Mouse (Mus musculus) retina, embryonic 14.5 days (tissue): ENCODE measurements around the gene Cbarp.
"Not testable (repeated sequence)": the region's sequence is repeated elsewhere in the genome, so short reads cannot be mapped to it uniquely, and the experiment has no call there.

Source experiments
- DNase-seq: peaks from one replicate; pipeline ENCODE4 v3.0.0-alpha.2; 2015; ENCODE audit warnings: low spot score

Gene Cbarp

GRCm38 (mm10) chr10:80170052-80170451, 29.4 kb upstream of the Cbarp start:
- no peak for DNase-seq

GRCm38 (mm10) chr10:80169651-80170050, 29.0 kb upstream of the Cbarp start:
- DNase-seq = no peak

- DNase-seq = no peak
Measured at GRCm38 (mm10) chr10:80169070-80169469, 28.4 kb upstream of the Cbarp start.

- peak; percentile 94 for DNase-seq
Measured at GRCm38 (mm10) chr10:80168038-80168661, 27.5 kb upstream of the Cbarp start.

GRCm38 (mm10) chr10:80167460-80168037, 26.9 kb upstream of the Cbarp start:
- DNase-seq = peak; percentile 100

DNA sequence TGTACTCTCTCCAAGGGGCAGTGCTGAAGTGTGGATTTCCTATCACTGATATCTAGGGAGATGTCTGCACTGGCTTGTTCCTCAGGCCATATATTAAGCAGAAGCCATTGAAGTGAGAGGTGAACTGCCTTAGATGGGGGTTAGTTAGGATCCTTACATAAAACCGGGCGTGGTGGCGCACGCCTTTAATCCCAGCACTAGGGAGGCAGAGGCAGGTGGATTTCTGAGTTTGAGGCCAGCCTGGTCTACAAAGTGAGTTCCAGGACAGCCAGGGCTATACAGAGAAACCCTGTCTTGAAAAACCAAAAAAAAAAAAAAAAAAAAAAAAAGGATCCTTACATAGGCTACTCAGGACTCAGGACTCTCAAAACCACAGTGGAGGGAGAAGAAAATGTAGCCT, 25.5 kb upstream of the Cbarp start:
- not testable (repeated sequence) for DNase-seq

GRCm38 (mm10) chr10:80165392-80166128, 24.9 kb upstream of the Cbarp start, which contains the start of gene Cirbp:
Gene Cirbp (plus strand): TSS chr10:80165985.
- peak; percentile 71 for DNase-seq

DNA sequence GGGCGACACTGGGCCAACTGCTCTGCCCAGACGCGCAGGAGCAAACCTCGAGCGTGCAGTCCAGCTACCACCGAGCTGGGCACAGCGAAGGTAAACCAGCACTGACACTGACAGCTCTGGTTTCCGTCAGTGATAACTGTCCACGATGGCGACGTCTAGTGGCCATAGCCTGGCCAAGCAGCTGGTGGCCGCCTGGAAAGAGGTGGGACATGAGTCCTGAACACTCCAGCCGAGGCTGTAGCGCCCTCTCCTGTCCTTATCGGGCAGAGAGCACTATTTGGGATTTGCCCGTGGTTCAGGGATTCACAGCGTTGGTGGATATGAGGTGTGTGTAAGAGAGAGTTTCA, 24.3 kb upstream of the Cbarp start:
- DNase-seq = peak; percentile 99

DNA sequence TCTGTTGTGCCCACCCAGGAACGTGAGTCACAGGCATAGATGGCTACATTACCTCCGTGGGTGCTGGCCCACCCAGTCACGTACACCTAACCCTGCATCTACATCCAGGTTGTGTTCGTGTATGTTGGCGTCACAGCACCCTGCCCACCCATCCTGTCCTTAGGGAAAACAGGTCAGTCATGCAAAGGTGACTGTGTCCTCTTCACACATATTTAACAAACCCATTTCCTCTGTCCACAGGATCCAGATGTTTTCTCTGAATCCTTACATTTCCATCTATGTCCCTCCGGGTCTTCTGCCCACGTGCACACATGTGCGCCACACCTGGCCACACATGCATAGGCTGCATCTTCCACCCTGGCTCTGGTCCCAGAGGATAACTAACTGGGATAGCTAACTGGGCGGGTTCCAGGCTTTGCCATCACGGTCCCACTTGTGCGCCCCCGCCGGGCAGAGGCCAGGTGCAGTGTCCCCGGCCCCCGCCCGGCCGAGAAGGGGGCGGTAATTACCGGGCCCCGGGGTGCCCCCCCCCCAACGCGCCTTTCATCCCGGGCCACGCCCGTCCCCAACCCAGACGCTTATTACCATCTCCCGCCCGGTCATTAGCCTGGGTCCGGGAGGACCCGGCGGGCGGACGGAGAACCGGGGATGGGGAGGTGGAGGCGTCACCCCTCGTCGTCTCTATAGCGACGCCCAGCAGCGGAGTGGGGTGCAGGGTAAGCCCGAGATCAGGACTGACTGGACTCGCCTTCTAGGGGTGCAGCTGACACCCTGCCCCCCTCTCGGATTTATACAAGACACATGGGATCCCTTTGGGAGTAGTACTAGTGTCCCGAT, 23.7 kb upstream of the Cbarp start:
- no peak for DNase-seq

DNA sequence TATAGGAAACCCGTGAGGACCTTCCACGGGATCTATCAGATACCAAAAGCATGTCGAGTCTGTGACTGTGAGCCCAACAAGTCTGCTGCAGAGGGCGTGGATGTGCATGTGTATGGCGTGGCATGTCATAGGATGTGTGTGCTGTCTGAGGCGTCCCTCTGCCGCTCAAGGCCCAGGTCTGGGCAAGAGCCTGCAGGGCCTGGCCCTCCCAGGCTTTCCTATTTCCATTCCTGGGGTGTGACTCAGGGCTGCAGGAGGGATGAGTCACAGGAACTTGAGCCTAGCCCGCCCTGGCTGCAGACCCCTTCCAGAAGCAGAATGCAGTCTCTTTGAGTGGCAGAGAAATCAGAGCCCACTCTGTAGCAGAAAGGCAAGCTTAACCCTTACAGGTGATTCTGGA, 23.1 kb upstream of the Cbarp start:
- DNase-seq = no peak

GRCm38 (mm10) chr10:80162716-80163299, 22.2 kb upstream of the Cbarp start:
- DNase-seq = no peak

DNA sequence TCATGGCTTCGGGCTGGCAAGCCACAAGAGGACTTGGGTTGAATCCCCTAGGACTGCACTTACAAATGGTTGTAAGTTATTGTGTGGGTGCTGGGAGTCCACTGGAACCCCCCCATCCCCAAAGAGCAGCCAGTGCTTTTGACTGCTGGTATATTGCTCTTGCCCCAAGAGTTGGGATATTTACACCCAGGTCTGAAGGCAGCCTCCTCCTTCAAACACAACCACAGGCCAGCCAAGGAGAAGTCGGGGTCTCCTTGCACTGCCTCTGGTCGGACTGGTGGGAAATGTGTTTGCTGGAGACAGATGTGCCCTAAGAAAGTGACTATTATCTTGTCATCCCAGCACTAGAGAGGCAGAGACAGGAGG, 21.6 kb upstream of the Cbarp start:
- no peak for DNase-seq

DNA sequence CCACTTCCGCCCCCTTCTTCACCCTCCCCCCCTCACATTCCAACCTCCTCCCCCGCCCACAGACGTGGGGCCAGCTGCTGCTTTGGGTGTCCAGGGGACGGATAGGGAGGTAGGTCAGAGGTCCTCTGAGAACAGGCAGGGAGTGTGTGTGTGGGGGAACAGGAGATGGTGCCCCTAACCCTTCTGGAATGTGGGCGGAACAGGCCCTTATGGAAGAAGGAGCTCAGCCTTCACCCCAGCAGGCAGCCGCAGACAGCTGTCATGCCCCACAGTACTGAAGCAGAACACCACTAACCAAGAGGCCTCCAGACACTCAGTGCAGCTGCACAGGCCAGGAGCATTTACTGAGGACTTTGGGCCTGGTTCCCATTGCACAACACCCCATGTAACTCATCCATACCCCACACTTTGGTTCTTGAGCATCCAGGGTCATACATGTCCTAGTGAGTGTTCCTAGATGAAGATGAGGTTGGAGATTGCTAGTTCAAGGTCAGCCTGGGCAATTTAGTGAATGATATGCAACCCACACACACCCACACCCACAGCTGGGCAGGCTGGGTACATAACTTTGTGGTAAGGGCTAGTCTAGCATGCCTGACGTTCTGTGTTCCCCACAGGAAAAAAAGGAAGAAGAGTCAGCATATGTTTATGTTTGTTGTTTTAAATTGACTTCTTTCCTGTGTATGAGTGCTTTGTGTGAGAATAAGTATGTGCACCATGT, 21.0 kb upstream of the Cbarp start:
- peak; percentile 56 for DNase-seq

GRCm38 (mm10) chr10:80160455-80161371, 20.1 kb upstream of the Cbarp start:
- peak; percentile 76 for DNase-seq

DNA sequence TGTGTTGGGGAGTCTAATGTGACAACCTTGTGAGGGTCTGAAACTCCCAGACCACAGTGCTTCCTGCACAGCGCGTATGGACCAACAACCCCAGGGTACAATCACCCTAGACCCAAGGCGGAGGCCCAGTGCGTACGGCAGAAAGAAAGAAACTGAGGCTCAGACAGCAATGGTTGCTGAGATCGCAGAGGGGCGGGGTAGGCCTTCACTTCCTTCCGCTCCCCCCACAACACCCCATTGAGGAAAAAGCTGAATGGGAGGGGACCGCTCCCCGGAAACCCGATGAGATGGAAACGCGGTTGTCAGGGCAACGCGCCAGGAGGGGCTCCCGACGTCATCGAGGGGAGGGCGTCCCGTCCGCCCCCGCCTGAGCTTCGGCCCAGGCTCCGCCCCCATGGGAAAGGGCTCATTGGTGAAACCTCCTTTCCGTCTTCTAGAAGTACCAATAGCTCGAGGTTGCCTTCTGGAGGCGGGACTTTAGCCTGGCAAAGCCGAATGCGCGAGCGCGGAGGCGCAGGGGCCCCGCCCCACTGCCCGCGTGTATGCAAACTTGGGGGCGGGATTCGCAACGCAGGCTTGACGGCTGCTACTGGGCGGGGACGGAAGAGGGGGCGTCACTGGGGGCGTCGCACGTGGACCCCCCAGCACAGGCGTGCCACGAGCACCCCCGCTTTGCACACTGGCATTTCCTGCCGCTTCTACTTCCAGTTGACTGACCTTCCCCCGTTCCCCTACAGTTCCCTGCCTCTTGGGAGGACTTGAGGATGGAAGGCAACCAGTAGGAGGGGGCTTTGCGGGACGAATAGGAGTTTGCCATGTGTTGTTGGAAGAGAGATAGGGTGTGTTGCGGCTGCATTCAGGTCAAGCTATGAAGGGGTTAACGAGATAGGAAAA, 19.2 kb upstream of the Cbarp start:
- DNase-seq = peak; percentile 99

GRCm38 (mm10) chr10:80159021-80159560, 18.5 kb upstream of the Cbarp start:
- DNase-seq = no peak

- no peak for DNase-seq
Measured at GRCm38 (mm10) chr10:80158307-80158986, 17.8 kb upstream of the Cbarp start.

DNA sequence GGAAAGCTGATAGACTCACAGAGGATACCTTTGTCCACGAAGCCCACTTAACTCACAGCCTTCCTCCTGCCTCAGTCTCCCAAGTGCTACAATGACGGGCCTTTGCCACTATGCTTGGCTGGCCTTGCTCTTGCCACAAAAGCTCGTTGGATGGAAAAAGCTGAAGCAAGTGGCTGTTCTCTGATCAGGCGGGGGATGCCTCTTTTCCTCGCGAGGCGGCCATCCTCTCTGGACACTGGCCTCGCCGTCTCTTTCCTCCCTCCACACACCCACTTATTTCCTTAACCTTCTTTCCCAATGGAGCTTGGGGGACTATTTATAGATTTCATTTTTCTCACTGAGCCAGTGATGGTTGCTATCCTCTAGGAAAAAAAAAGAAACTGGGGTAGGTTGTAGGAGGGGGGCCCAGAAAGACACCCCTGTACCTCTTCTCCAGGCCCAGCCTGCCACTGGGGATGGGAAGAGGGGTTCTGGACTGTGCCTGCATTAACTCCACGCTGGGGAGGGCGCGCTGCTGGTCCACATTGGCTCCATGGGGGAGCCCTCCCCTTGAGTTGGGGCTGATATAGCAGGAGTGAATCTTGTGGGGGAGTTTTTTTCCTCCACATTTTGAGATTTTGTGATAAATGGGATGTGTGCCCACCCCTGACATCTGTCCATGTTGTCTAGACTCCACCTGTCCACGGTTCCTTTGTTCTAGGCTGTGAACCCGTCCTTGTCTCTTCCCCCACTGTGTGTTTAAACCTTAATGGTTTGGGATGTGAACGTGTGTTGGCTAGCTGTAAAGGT, 16.7 kb upstream of the Cbarp start:
- no peak for DNase-seq
